Mouse (Mus musculus): ENCODE data around the gene Klhl11. TPM values are rescaled to one million over a fixed set of nuclear protein-coding genes. Genes with fewer than 3 reads are reported as not detected.
A peak's percentile ranks its signal among the peaks of the same experiment; 100 is the strongest.

Gene Klhl11
- polyA plus RNA-seq, 1 experiment from 2014 or later = 13.4 TPM

GRCm38 (mm10) chr11:100465229-100465792 lies 7.2 kb downstream of the Klhl11 start:
- no peak overlapping the region for H3K4me2 ChIP-seq (replicated peaks)
- WGBS = 79% methylated on average over 1 of the region's 1 CpGs
- H3K27ac ChIP-seq = no peak overlapping the region
- H3K27me3 ChIP-seq = no peaks in the 10 kb centered on the region
- H3K9ac ChIP-seq = no peak overlapping the region
- H3K9me3 ChIP-seq = no peaks in the 10 kb centered on the region
- no peak overlapping the region for H3K4me3 ChIP-seq
- peaks cover 35% of the 10 kb centered on the region for H3K36me3 ChIP-seq
- no peak for ATAC-seq (ENCODE audit: insufficient number of reproducible peaks, insufficient read depth, low FRiP score, low TSS enrichment)
- peaks cover 3% of the 10 kb centered on the region for H3K4me1 ChIP-seq

GRCm38 (mm10) chr11:100462699-100463098 lies 9.8 kb downstream of the Klhl11 start:
- 93% methylated on average over 10 of the region's 10 CpGs for WGBS
- ATAC-seq (ENCODE audit: insufficient number of reproducible peaks, insufficient read depth, low FRiP score, low TSS enrichment) = no peak
- H3K27me3 ChIP-seq = no peaks in the 10 kb centered on the region
- no peaks in the 10 kb centered on the region for H3K9me3 ChIP-seq
- no peak overlapping the region for H3K4me3 ChIP-seq
- H3K36me3 ChIP-seq = peaks cover 38% of the 10 kb centered on the region
- no peaks in the 10 kb centered on the region for H3K4me1 ChIP-seq
- no peak overlapping the region for H3K27ac ChIP-seq
- no peak overlapping the region for H3K9ac ChIP-seq
- no peak overlapping the region for H3K4me2 ChIP-seq (replicated peaks)

GRCm38 (mm10) chr11:100457711-100458110 lies 14.8 kb downstream of the Klhl11 start:
- H3K27me3 ChIP-seq = no peaks in the 10 kb centered on the region
- ATAC-seq (ENCODE audit: insufficient number of reproducible peaks, insufficient read depth, low FRiP score, low TSS enrichment) = no peak
- H3K4me3 ChIP-seq = no peak overlapping the region
- H3K4me1 ChIP-seq = no peaks in the 10 kb centered on the region
- 91% methylated on average over 5 of the region's 5 CpGs for WGBS
- H3K27ac ChIP-seq = no peak overlapping the region
- H3K9me3 ChIP-seq = no peaks in the 10 kb centered on the region
- no peak overlapping the region for H3K4me2 ChIP-seq (replicated peaks)
- peaks cover 19% of the 10 kb centered on the region for H3K36me3 ChIP-seq
- no peak overlapping the region for H3K9ac ChIP-seq

- no peak for ATAC-seq (ENCODE audit: insufficient number of reproducible peaks, insufficient read depth, low FRiP score, low TSS enrichment)
- H3K36me3 ChIP-seq = peaks cover 14% of the 10 kb centered on the region
- WGBS = 84% methylated on average over 4 of the region's 4 CpGs
Observed at GRCm38 (mm10) chr11:100457247-100457646, 15.3 kb downstream of the Klhl11 start.

GRCm38 (mm10) chr11:100442625-100443024 lies 29.9 kb downstream of the Klhl11 start:
- Histone ChIP-seq H3K27me3 (no peaks in the 10 kb centered on the region), H3K4me1 (peaks cover 12% of the 10 kb centered on the region), H3K27ac (no peak overlapping the region), H3K4me3 (no peak overlapping the region), H3K9me3 (no peaks in the 10 kb centered on the region; the same call in 1 of the 2 replicates), H3K4me2 (replicated peaks) (no peak overlapping the region), H3K9ac (no peak overlapping the region), H3K36me3 (peaks cover 12% of the 10 kb centered on the region)
- 91% methylated on average over 6 of the region's 6 CpGs for WGBS
- no peak for ATAC-seq (ENCODE audit: insufficient number of reproducible peaks, insufficient read depth, low FRiP score, low TSS enrichment)

More at GRCm38 (mm10) chr11:100457247-100457646, 15.3 kb downstream of the Klhl11 start:
- H3K4me3 ChIP-seq = no peak overlapping the region
- H3K4me2 ChIP-seq (replicated peaks) = no peak overlapping the region
- no peaks in the 10 kb centered on the region for H3K9me3 ChIP-seq
- no peak overlapping the region for H3K27ac ChIP-seq
- H3K9ac ChIP-seq = no peak overlapping the region
- H3K4me1 ChIP-seq = no peaks in the 10 kb centered on the region
- no peaks in the 10 kb centered on the region for H3K27me3 ChIP-seq

- Histone ChIP-seq H3K4me2 (replicated peaks) (peak within 1 kb of the TSS; percentile 60), H3K4me1 (peaks cover 12% of the 10 kb centered on the region), H3K4me3 (peak within 1 kb of the TSS; percentile 81), H3K36me3 (peaks cover 18% of the 10 kb centered on the region), H3K27me3 (no peaks in the 10 kb centered on the region), H3K27ac (peak within 1 kb of the TSS; percentile 70), H3K9me3 (no peaks in the 10 kb centered on the region; the same call in 1 of the 2 replicates), H3K9ac (peak within 1 kb of the TSS; percentile 93)
- ATAC-seq (ENCODE audit: insufficient number of reproducible peaks, insufficient read depth, low FRiP score, low TSS enrichment) = no peak
- 85% methylated on average over 8 of the region's 8 CpGs for WGBS
Observed at GRCm38 (mm10) chr11:100441797-100442196, 30.7 kb downstream of the Klhl11 start, which contains the start of the genes Nt5c3b and Klhl10. Nt5c3b (minus strand) TSS chr11:100441808. Klhl10 (plus strand) TSS chr11:100441917.

- 1% methylated on average over 52 of the region's 52 CpGs for WGBS
- H3K9me3 ChIP-seq = no peaks in the 10 kb centered on the region
- peak overlapping the region; percentile 81 for H3K4me3 ChIP-seq
- peak overlapping the region; percentile 70 for H3K27ac ChIP-seq
- peaks cover 12% of the 10 kb centered on the region for H3K4me1 ChIP-seq
- ATAC-seq (ENCODE audit: insufficient number of reproducible peaks, insufficient read depth, low FRiP score, low TSS enrichment) = peak; percentile 91
- H3K9ac ChIP-seq = peak overlapping the region; percentile 93
- H3K27me3 ChIP-seq = no peaks in the 10 kb centered on the region
- H3K36me3 ChIP-seq = peaks cover 27% of the 10 kb centered on the region
- H3K4me2 ChIP-seq (replicated peaks) = peak overlapping the region; percentile 60
Observed at GRCm38 (mm10) chr11:100440691-100441522, 31.6 kb downstream of the Klhl11 start.

GRCm38 (mm10) chr11:100437901-100438300 lies 34.6 kb downstream of the Klhl11 start:
- Histone ChIP-seq H3K27ac (no peak overlapping the region), H3K36me3 (peaks cover 45% of the 10 kb centered on the region), H3K4me2 (replicated peaks) (no peak overlapping the region), H3K9me3 (no peaks in the 10 kb centered on the region), H3K4me1 (peaks cover 12% of the 10 kb centered on the region), H3K27me3 (no peaks in the 10 kb centered on the region), H3K9ac (no peak overlapping the region), H3K4me3 (no peak overlapping the region)
- 91% methylated on average over 1 of the region's 1 CpGs for WGBS
- ATAC-seq (ENCODE audit: insufficient number of reproducible peaks, insufficient read depth, low FRiP score, low TSS enrichment) = no peak

- H3K27ac ChIP-seq = no peak overlapping the region
- no peak for ATAC-seq (ENCODE audit: insufficient number of reproducible peaks, insufficient read depth, low FRiP score, low TSS enrichment)
- H3K9ac ChIP-seq = no peak overlapping the region
- no peak overlapping the region for H3K4me3 ChIP-seq
- peaks cover 59% of the 10 kb centered on the region for H3K36me3 ChIP-seq
- 73% methylated on average over 9 of the region's 9 CpGs for WGBS
- H3K4me2 ChIP-seq (replicated peaks) = no peak overlapping the region
- no peaks in the 10 kb centered on the region for H3K27me3 ChIP-seq
- H3K4me1 ChIP-seq = 0 out of 2 replicates have a peak, but pooled peaks cover 7% of the 10 kb centered on the region
- no peaks in the 10 kb centered on the region for H3K9me3 ChIP-seq
Observed at GRCm38 (mm10) chr11:100435678-100436246, 36.8 kb downstream of the Klhl11 start.

GRCm38 (mm10) chr11:100432002-100432401 lies 40.5 kb downstream of the Klhl11 start:
- 93% methylated on average over 5 of the region's 5 CpGs for WGBS
- ATAC-seq (ENCODE audit: insufficient number of reproducible peaks, insufficient read depth, low FRiP score, low TSS enrichment) = no peak

GRCm38 (mm10) chr11:100430052-100430451 lies 42.5 kb downstream of the Klhl11 start:
- Histone ChIP-seq H3K9me3 (no peaks in the 10 kb centered on the region), H3K27ac (no peak overlapping the region), H3K4me1 (no peaks in the 10 kb centered on the region), H3K36me3 (peaks cover 56% of the 10 kb centered on the region), H3K4me2 (replicated peaks) (no peak overlapping the region), H3K27me3 (no peaks in the 10 kb centered on the region), H3K9ac (no peak overlapping the region), H3K4me3 (no peak overlapping the region)
- 91% methylated on average over 7 of the region's 7 CpGs for WGBS
- no peak for ATAC-seq (ENCODE audit: insufficient number of reproducible peaks, insufficient read depth, low FRiP score, low TSS enrichment)

More at GRCm38 (mm10) chr11:100432002-100432401, 40.5 kb downstream of the Klhl11 start:
- Histone ChIP-seq H3K4me1 (no peaks in the 10 kb centered on the region), H3K9me3 (no peaks in the 10 kb centered on the region), H3K9ac (no peak overlapping the region), H3K36me3 (peaks cover 69% of the 10 kb centered on the region), H3K27ac (no peak overlapping the region), H3K27me3 (no peaks in the 10 kb centered on the region), H3K4me3 (no peak overlapping the region), H3K4me2 (replicated peaks) (no peak overlapping the region)

Measured in embryonic facial prominence, embryonic 12.5 days (tissue).